Mouse (Mus musculus) testis, postnatal 14 days (tissue): ENCODE data around the gene Plcl1.
"Not testable (repeated sequence)": the region's sequence is repeated elsewhere in the genome, so short reads cannot be mapped to it uniquely, and the experiment has no call there.

Experiments used
- DNase-seq: peaks from one replicate; pipeline ENCODE4 v3.0.0; 2021; ENCODE audit warnings: low spot score

Plcl1 gene

GRCm38 (mm10) chr1:55445043-55445688 is 39.4 kb downstream of the Plcl1 start:
- DNase-seq: no peak

- no peak for DNase-seq
These were observed 39.9 kb downstream of the Plcl1 start for GRCm38 (mm10) chr1:55445689-55446044.

GRCm38 (mm10) chr1:55446273-55446672 is 40.6 kb downstream of the Plcl1 start:
- DNase-seq: no peak

GRCm38 (mm10) chr1:55446876-55447275 is 41.2 kb downstream of the Plcl1 start:
- no peak for DNase-seq

- no peak for DNase-seq
These were observed 41.9 kb downstream of the Plcl1 start for GRCm38 (mm10) chr1:55447661-55448060.

GRCm38 (mm10) chr1:55448104-55448503 is 42.4 kb downstream of the Plcl1 start:
- no peak for DNase-seq

- no peak for DNase-seq
These were observed 44.1 kb downstream of the Plcl1 start for GRCm38 (mm10) chr1:55449779-55450178.

- no peak for DNase-seq
These were observed 48.4 kb downstream of the Plcl1 start for GRCm38 (mm10) chr1:55454119-55454518.

- no peak for DNase-seq
These were observed 56.6 kb downstream of the Plcl1 start for GRCm38 (mm10) chr1:55462301-55462700.

- no peak for DNase-seq
These were observed 68.0 kb downstream of the Plcl1 start for GRCm38 (mm10) chr1:55473756-55474155.

- no peak for DNase-seq
These were observed 69.3 kb downstream of the Plcl1 start for GRCm38 (mm10) chr1:55474976-55475375.

- not testable (repeated sequence) for DNase-seq
These were observed 81.7 kb downstream of the Plcl1 start for GRCm38 (mm10) chr1:55487371-55487770.

GRCm38 (mm10) chr1:55488261-55488660 is 82.5 kb downstream of the Plcl1 start:
- no peak for DNase-seq

GRCm38 (mm10) chr1:55489355-55489754 is 83.6 kb downstream of the Plcl1 start:
- DNase-seq: no peak

GRCm38 (mm10) chr1:55499872-55500271 is 94.2 kb downstream of the Plcl1 start:
- no peak for DNase-seq

- DNase-seq: no peak
These were observed 95.4 kb downstream of the Plcl1 start for GRCm38 (mm10) chr1:55500981-55501682.

GRCm38 (mm10) chr1:55505811-55506210 is 100.1 kb downstream of the Plcl1 start:
- DNase-seq: no peak

GRCm38 (mm10) chr1:55507061-55507460 is 101.3 kb downstream of the Plcl1 start:
- DNase-seq: no peak

- DNase-seq: no peak
These were observed 103.9 kb downstream of the Plcl1 start for GRCm38 (mm10) chr1:55509587-55509986.

- no peak for DNase-seq
These were observed 106.4 kb downstream of the Plcl1 start for GRCm38 (mm10) chr1:55512165-55512564.

GRCm38 (mm10) chr1:55512799-55513198 is 107.1 kb downstream of the Plcl1 start:
- DNase-seq: not testable (repeated sequence)

GRCm38 (mm10) chr1:55517182-55517581 is 111.5 kb downstream of the Plcl1 start:
- no peak for DNase-seq

GRCm38 (mm10) chr1:55523966-55524365 is 118.2 kb downstream of the Plcl1 start:
- no peak for DNase-seq

GRCm38 (mm10) chr1:55525100-55525499 is 119.4 kb downstream of the Plcl1 start:
- no peak for DNase-seq
